Mouse (Mus musculus): Measurements from ENCODE around the gene Itsn1.

DNA sequence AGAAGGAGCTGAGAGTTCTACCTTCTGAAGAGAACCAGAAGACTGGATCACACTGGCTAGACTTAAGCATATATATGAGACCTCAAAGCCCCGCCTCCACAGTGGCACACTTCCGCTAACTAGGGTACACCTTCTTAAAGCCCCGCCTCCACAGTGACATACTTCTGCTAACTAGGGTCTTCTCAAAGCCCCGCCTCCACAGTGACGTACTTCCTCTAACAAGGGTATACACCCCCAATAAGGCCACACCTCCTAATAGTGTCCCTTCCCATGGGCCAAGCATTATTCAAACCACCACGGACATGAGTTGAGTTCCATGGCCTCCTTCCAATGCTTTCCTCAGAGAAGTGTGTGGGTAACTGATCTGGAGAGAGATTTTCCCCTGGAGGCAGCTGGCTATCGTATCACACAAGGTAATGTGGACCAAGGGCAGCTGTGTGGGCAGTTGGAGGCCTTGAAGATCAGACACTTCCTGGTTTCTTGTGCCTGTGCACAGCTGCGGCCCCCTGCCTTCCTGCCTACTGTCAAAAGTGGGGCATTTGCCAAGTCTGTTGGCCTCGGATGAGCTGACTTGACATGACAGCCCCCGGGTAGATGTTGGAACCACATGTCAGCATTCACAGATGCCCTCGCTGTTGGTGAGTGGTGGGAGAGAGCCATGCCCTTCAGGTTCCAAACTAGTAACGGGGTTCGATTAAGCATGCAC lies 174.9 kb downstream of the Itsn1 start:
- no peak for TF ChIP-seq GATA1 (IDR thresholded peaks at IDR 0.05; ENCODE audit: borderline replicate concordance, low read length)
- no peak for TF ChIP-seq FLI1 (IDR thresholded peaks at IDR 0.05; ENCODE audit: low read length)

All from megakaryocyte, embryonic 14.5 days (primary cell).